Mouse (Mus musculus): ENCODE measurements at regions not wholly inside any gene's neighbourhood (a gene's known extent, or its start where the extent isn't known, plus 50 kb on each side); places are given as distances from the start of the nearest gene placed in this dataset.

GRCm38 (mm10) chr10:30998163-30998944, 155.8 kb upstream of the Hey2 start:
- no peaks in the 10 kb centered on the region for H3K27me3 ChIP-seq (ENCODE audit: control insufficient read depth, insufficient read depth, low read length)
- no peak overlapping the region for H3K9ac ChIP-seq (replicated peaks)
- no peak for ATAC-seq (ENCODE audit: insufficient read depth)
- H3K4me3 ChIP-seq (ENCODE audit: insufficient read depth in 1 of 2, low read depth in 2 of 2, low read length in 2 of 2) = no peak overlapping the region
- no peak overlapping the region for H3K27ac ChIP-seq
- H3K36me3 ChIP-seq (replicated peaks; ENCODE audit: control insufficient read depth, insufficient read depth, low read depth) = no peaks in the 10 kb centered on the region
- TF ChIP-seq CTCF (IDR thresholded peaks at IDR 0.05; ENCODE audit: low read depth) (no peak), EP300 (IDR thresholded peaks at IDR 0.05; ENCODE audit: low read depth) (no peak)
- 39% methylated on average over 12 of the region's 12 CpGs for WGBS (ENCODE audit: insufficient replicate concordance)
- H3K4me2 ChIP-seq (ENCODE audit: low read depth) = no peak overlapping the region
- H3K4me1 ChIP-seq (replicated peaks; ENCODE audit: control insufficient read depth in 2 of 2, insufficient read depth in 2 of 2, low read length in 1 of 2) = no peaks in the 10 kb centered on the region
- H3K9me3 ChIP-seq (ENCODE audit: control insufficient read depth, low read length) = no peaks in the 10 kb centered on the region
- DNase-seq (ENCODE audit: low read depth in 3 of 3, low spot score in 3 of 3) = no peak

GRCm38 (mm10) chr10:30992167-30992566, 149.6 kb upstream of the Hey2 start:
- H3K4me1 ChIP-seq (replicated peaks; ENCODE audit: control insufficient read depth in 2 of 2, insufficient read depth in 2 of 2, low read length in 1 of 2) = no peaks in the 10 kb centered on the region
- H3K36me3 ChIP-seq (replicated peaks; ENCODE audit: control insufficient read depth, insufficient read depth, low read depth) = no peaks in the 10 kb centered on the region
- no peaks in the 10 kb centered on the region for H3K9me3 ChIP-seq (ENCODE audit: control insufficient read depth, low read length)
- no peak overlapping the region for H3K9ac ChIP-seq (replicated peaks)
- 54% methylated on average over 3 of the region's 3 CpGs for WGBS (ENCODE audit: insufficient replicate concordance)
- no peaks in the 10 kb centered on the region for H3K27me3 ChIP-seq (ENCODE audit: control insufficient read depth, insufficient read depth, low read length)
- no peak overlapping the region for H3K4me3 ChIP-seq (ENCODE audit: insufficient read depth in 1 of 2, low read depth in 2 of 2, low read length in 2 of 2)
- no peak overlapping the region for H3K27ac ChIP-seq
- no peak for ATAC-seq (ENCODE audit: insufficient read depth)
- DNase-seq (ENCODE audit: low read depth in 3 of 3, low spot score in 3 of 3) = no peak
- no peak for TF ChIP-seq CTCF (IDR thresholded peaks at IDR 0.05; ENCODE audit: low read depth)
- no peak for TF ChIP-seq EP300 (IDR thresholded peaks at IDR 0.05; ENCODE audit: low read depth)
- no peak overlapping the region for H3K4me2 ChIP-seq (ENCODE audit: low read depth)

DNA sequence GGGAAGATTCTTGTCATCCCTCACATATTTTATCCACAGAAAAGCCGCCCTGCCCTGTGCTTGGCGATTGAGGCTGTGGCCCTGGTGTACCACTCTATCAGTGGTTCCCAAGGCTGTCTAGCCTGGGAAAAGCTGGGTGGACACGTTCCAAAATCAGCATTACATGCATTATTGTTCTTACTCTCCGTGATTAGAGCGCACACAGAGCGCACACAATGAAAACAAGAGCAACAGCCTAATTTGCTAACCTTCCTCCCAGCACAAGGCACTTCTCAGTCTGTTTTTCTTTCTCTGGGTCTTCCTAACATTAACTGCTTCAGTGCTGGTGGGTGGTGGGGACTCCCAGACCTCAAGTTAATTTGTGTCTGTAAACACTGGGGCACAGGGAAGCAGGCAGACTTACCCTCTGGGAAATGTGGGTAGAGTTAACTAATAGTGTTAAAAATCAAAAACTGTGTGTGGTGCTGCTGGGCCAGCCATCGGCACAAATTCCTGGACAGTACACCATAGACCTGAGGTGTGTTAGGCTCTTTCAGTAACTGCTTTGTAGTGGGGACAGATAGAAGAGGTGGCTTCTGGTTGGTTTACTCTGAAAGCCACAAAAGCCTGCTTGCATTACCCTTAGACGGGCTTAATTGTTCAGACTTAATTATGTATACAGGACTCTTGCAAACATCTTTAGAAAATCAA, 137.8 kb upstream of the Hey2 start:
- H3K9ac ChIP-seq (replicated peaks) = no peak overlapping the region
- no peak overlapping the region for H3K4me2 ChIP-seq (ENCODE audit: low read depth)
- H3K4me1 ChIP-seq (replicated peaks; ENCODE audit: control insufficient read depth in 2 of 2, insufficient read depth in 2 of 2, low read length in 1 of 2) = no peaks in the 10 kb centered on the region
- WGBS (ENCODE audit: insufficient replicate concordance) = 17% methylated on average over 8 of the region's 8 CpGs
- no peaks in the 10 kb centered on the region for H3K9me3 ChIP-seq (ENCODE audit: control insufficient read depth, low read length)
- ATAC-seq (ENCODE audit: insufficient read depth) (no peak), DNase-seq (ENCODE audit: low read depth in 3 of 3, low spot score in 3 of 3) (no peak)
- H3K4me3 ChIP-seq (ENCODE audit: insufficient read depth in 1 of 2, low read depth in 2 of 2, low read length in 2 of 2) = no peak overlapping the region
- H3K36me3 ChIP-seq (replicated peaks; ENCODE audit: control insufficient read depth, insufficient read depth, low read depth) = no peaks in the 10 kb centered on the region
- no peak overlapping the region for H3K27ac ChIP-seq
- no peak for TF ChIP-seq EP300 (IDR thresholded peaks at IDR 0.05; ENCODE audit: low read depth)
- no peak for TF ChIP-seq CTCF (IDR thresholded peaks at IDR 0.05; ENCODE audit: low read depth)
- H3K27me3 ChIP-seq (ENCODE audit: control insufficient read depth, insufficient read depth, low read length) = no peaks in the 10 kb centered on the region

DNA sequence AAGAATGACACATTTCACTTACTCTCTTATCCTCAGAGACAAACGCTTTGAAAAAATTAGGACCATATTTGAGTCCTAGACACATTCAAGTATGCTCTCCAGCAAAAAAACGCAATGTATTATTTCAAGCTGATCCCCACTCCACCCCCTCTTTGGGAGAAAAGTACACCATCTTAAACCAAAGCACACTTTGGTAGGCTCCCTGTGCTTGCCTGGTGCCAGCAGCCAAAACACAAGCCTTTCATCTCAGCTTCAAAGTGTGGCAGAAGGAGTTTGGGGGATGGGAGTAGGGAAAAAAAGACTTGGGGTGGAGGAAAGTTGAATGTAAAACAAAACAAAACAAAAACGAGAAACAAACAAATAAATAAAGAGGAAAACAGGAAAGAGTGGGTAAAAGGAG, 137.2 kb upstream of the Hey2 start:
- no peak overlapping the region for H3K9ac ChIP-seq (replicated peaks)
- no peaks in the 10 kb centered on the region for H3K27me3 ChIP-seq (ENCODE audit: control insufficient read depth, insufficient read depth, low read length)
- H3K9me3 ChIP-seq (ENCODE audit: control insufficient read depth, low read length) = no peaks in the 10 kb centered on the region
- H3K4me2 ChIP-seq (ENCODE audit: low read depth) = no peak overlapping the region
- DNase-seq (ENCODE audit: low read depth in 3 of 3, low spot score in 3 of 3) (no peak), ATAC-seq (ENCODE audit: insufficient read depth) (no peak)
- no peak overlapping the region for H3K4me3 ChIP-seq (ENCODE audit: insufficient read depth in 1 of 2, low read depth in 2 of 2, low read length in 2 of 2)
- TF ChIP-seq EP300 (IDR thresholded peaks at IDR 0.05; ENCODE audit: low read depth) (no peak), CTCF (IDR thresholded peaks at IDR 0.05; ENCODE audit: low read depth) (no peak)
- 18% methylated on average over 3 of the region's 3 CpGs for WGBS (ENCODE audit: insufficient replicate concordance)
- no peaks in the 10 kb centered on the region for H3K4me1 ChIP-seq (replicated peaks; ENCODE audit: control insufficient read depth in 2 of 2, insufficient read depth in 2 of 2, low read length in 1 of 2)
- no peaks in the 10 kb centered on the region for H3K36me3 ChIP-seq (replicated peaks; ENCODE audit: control insufficient read depth, insufficient read depth, low read depth)
- no peak overlapping the region for H3K27ac ChIP-seq

DNA sequence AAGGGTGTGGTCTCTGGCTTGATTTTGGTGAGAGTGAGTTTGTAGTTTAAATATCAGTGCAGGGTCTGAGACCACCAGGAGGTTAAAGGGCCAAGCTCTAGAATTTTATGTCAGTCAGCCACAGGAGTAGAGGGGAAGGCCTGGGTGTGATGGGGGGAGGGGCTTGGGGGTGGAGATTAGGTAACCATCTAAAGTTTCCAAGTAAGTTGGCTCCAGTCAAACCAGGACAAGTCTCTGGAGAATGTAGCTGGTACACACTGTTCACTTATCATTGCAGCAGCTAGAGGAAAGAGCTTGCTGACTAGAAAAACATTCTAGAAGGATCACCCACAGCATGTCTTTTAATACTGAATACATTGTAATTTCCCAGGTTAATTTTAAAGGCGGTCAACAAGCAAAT, 123.6 kb upstream of the Hey2 start:
- Histone ChIP-seq H3K9me3 (ENCODE audit: control insufficient read depth, low read length) (no peaks in the 10 kb centered on the region), H3K4me3 (ENCODE audit: insufficient read depth in 1 of 2, low read depth in 2 of 2, low read length in 2 of 2) (no peak overlapping the region), H3K27ac (no peak overlapping the region), H3K9ac (replicated peaks) (no peak overlapping the region), H3K27me3 (ENCODE audit: control insufficient read depth, insufficient read depth, low read length) (no peaks in the 10 kb centered on the region), H3K4me2 (ENCODE audit: low read depth) (no peak overlapping the region), H3K36me3 (replicated peaks; ENCODE audit: control insufficient read depth, insufficient read depth, low read depth) (no peaks in the 10 kb centered on the region), H3K4me1 (replicated peaks; ENCODE audit: control insufficient read depth in 2 of 2, insufficient read depth in 2 of 2, low read length in 1 of 2) (no peaks in the 10 kb centered on the region)
- DNase-seq (ENCODE audit: low read depth in 3 of 3, low spot score in 3 of 3) (no peak), ATAC-seq (ENCODE audit: insufficient read depth) (no peak)
- WGBS (ENCODE audit: insufficient replicate concordance) = 68% methylated on average over 1 of the region's 1 CpGs
- TF ChIP-seq EP300 (IDR thresholded peaks at IDR 0.05; ENCODE audit: low read depth) = no peak
- no peak for TF ChIP-seq CTCF (IDR thresholded peaks at IDR 0.05; ENCODE audit: low read depth)
